Mouse (Mus musculus) spleen, adult 2 months (tissue): ENCODE measurements around the gene Hk1.

Experiments used
- CTCF ChIP-seq: fragments of 200-500 bp; IDR thresholded peaks from 2 replicates; pipeline ENCODE4 v1.5.1; 2011; ENCODE audit warnings: mild to moderate bottlenecking, inconsistent platforms; ENCODE audit not compliant: insufficient read depth, insufficient read length, insufficient replicate concordance; ENCODE audit errors: extremely low read depth
- POLR2A ChIP-seq: fragments of 200-500 bp; IDR thresholded peaks from 2 replicates; pipeline ENCODE4 v1.6.1; 2011; ENCODE audit warnings: low read depth, low read length, inconsistent platforms

DNA sequence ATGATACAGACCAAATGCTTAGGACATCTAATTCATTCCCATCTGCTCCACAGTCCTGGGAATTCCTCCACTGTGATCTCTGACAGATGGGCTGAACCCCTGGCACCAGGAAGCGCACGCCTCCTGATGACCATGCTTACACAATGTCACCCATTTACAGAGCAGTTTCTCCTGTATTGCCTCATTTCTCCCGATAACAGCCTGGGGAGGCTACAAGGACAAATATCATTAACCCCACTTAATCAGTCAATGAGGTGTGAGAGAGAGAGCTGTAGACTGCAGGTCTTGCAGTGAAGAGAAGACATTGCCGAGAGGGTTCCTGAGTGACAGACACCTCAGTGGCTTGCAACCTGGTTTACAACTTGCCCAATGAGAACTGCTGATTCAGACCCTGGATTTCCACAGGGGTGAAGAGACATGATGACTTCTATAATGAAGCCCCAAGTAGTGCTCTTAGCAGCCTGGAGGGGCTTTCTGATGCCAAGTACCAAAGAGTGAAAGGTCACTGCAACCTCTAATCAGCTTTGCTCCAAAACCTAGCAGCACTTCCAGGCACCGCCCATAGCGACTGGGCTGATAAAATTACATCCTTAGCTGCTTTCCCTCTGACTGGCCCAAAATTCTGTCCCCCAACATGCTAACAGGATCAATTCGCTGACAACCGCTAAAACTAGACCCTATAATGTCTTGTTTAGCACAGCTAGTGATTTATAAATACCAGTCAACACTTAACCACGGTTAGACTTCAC lies 35.5 kb downstream of the Hk1 start:
- TF ChIP-seq POLR2A: no peak
- TF ChIP-seq CTCF: no peak
